In genomic region chr7:118569121-118569543, GRCm38 (mm10) we compare ENCODE assay signal across 10 mouse cellular contexts. TPM values are rescaled to one million over a fixed set of nuclear protein-coding genes. Genes with fewer than 3 reads are reported as not detected.
DNase-seq lines count a peak whose midpoint lies in the region; ATAC-seq and TF ChIP-seq lines count a peak whose summit lies in the region.
"Had no signal": no experiment of that assay in that cellular context is flagged by ENCODE, and none has a peak within 500 bp of the region (broad histone marks: within the 10 kb centered on the region; RNA-seq: fewer than 3 reads in every experiment).

No protein-coding gene starts in this region.

- peaks cover 5% of the 10 kb centered on the region; the same call in 1 of the 2 replicates for H3K9me3 ChIP-seq in forebrain, embryonic 10.5 days
- H3K9me3 ChIP-seq in intestine, postnatal 0 days (ENCODE audit: control insufficient read depth), result no peaks in the 10 kb centered on the region
- H3K9me3 ChIP-seq in liver, embryonic 11.5 days (ENCODE audit: control insufficient read depth, low read length), result no peaks in the 10 kb centered on the region
- H3K9me3 ChIP-seq: limb, embryonic 12.5 days had no signal

- H3K4me2 ChIP-seq in intestine, postnatal 0 days (replicated peaks; ENCODE audit: low read depth), result no peak overlapping the region
- H3K4me2 ChIP-seq in liver, embryonic 11.5 days, result no peak overlapping the region
- H3K4me2 ChIP-seq: limb, embryonic 12.5 days had no signal

- H3K27me3 ChIP-seq in forebrain, embryonic 10.5 days (ENCODE audit: poor library complexity, severe bottlenecking), result no peaks in the 10 kb centered on the region
- H3K27me3 ChIP-seq in intestine, postnatal 0 days (replicated peaks; ENCODE audit: control insufficient read depth, insufficient read depth, low read length), result no peaks in the 10 kb centered on the region
- no peaks in the 10 kb centered on the region for H3K27me3 ChIP-seq in liver, embryonic 11.5 days (replicated peaks; ENCODE audit: control insufficient read depth, insufficient read depth, low read length)
- H3K27me3 ChIP-seq: limb, embryonic 12.5 days had no signal

- H3K4me1 ChIP-seq in forebrain, embryonic 10.5 days, result peaks cover 22% of the 10 kb centered on the region
- no peaks in the 10 kb centered on the region for H3K4me1 ChIP-seq in intestine, postnatal 0 days (replicated peaks; ENCODE audit: control insufficient read depth, insufficient read depth, low read length)
- H3K4me1 ChIP-seq in liver, embryonic 11.5 days (replicated peaks; ENCODE audit: control insufficient read depth, insufficient read depth, low read length), result no peaks in the 10 kb centered on the region
- H3K4me1 ChIP-seq: limb, embryonic 12.5 days had no signal

- H3K27ac ChIP-seq in forebrain, embryonic 10.5 days, result peak overlapping the region; percentile 3
- H3K27ac ChIP-seq in intestine, postnatal 0 days (ENCODE audit: low read depth, low read length), result peak overlapping the region; percentile 69
- H3K27ac ChIP-seq in liver, embryonic 11.5 days (ENCODE audit: low read depth, low read length), result no peak overlapping the region
- H3K27ac ChIP-seq: limb, embryonic 12.5 days had no signal

- no peak for TF ChIP-seq CTCF in intestine, postnatal 0 days (IDR thresholded peaks at IDR 0.05; ENCODE audit: low read depth)

- no peak overlapping the region for H3K9ac ChIP-seq in intestine, postnatal 0 days (ENCODE audit: low read depth, low read length)
- H3K9ac ChIP-seq in liver, embryonic 11.5 days (ENCODE audit: low read depth, low read length), result no peak overlapping the region
- H3K9ac ChIP-seq: limb, embryonic 12.5 days had no signal

- peak; percentile 82 for ATAC-seq in intestine, postnatal 0 days
- ATAC-seq in liver, embryonic 11.5 days (replicated peaks; ENCODE audit: low FRiP score), result no peak

- WGBS in forebrain, embryonic 10.5 days, result 71% methylated on average over 6 of the region's 6 CpGs
- WGBS in intestine, postnatal 0 days, result 42% methylated on average over 6 of the region's 6 CpGs
- 82% methylated on average over 6 of the region's 6 CpGs for WGBS in liver, embryonic 11.5 days

- H3K4me3 ChIP-seq in forebrain, embryonic 10.5 days, result no peak overlapping the region
- no peak overlapping the region for H3K4me3 ChIP-seq in intestine, postnatal 0 days (ENCODE audit: low read depth, low read length)
- no peak overlapping the region for H3K4me3 ChIP-seq in liver, embryonic 11.5 days (ENCODE audit: low read depth, low read length)
- H3K4me3 ChIP-seq: limb, embryonic 12.5 days had no signal

- peak; percentile 51 to 83 for DNase-seq in layer of hippocampus, adult 8-10 months (ENCODE audit: low spot score in 2 of 2)
- DNase-seq in layer of hippocampus, postnatal 25 days (ENCODE audit: extremely low spot score in 1 of 2, low spot score in 1 of 2), result no peak
- DNase-seq in ZHBTc4 (ENCODE audit: low read depth, low spot score), result peak; percentile 76
- DNase-seq in forebrain, embryonic 10.5 days (ENCODE audit: extremely low spot score, low spot score), result no peak
- no peak for DNase-seq in adrenal gland, postnatal 36 days
- DNase-seq in adrenal gland, postnatal 10 days, result no peak
- no peak for DNase-seq in liver, embryonic 11.5 days (ENCODE audit: low spot score)
- DNase-seq: lung, postnatal 10 days had no signal

- peaks cover 32% of the 10 kb centered on the region for H3K36me3 ChIP-seq in forebrain, embryonic 10.5 days (replicated peaks)
- no peaks in the 10 kb centered on the region for H3K36me3 ChIP-seq in intestine, postnatal 0 days (ENCODE audit: control insufficient read depth, insufficient read depth)
- no peaks in the 10 kb centered on the region for H3K36me3 ChIP-seq in liver, embryonic 11.5 days (ENCODE audit: control insufficient read depth, insufficient read depth, low read length)
- H3K36me3 ChIP-seq: limb, embryonic 12.5 days had no signal

RNA-seq across cellular contexts. Expression of gene Tmc7, which starts 15.4 kb away (rescaled TPM):
- 10 to 100 TPM; 15.9 to 18.6 (median 18.0) TPM for total RNA-seq in layer of hippocampus, adult 8-10 months (2022)
- total RNA-seq in layer of hippocampus, postnatal 25 days (2021), result 10 to 100 TPM; 15.0 to 17.7 TPM
- polyA plus RNA-seq in forebrain, embryonic 10.5 days (2016; fragmentation: Nextera tagmentation; extraction: Ambion mirVana), result 6.6 and 7.1 TPM in 2 replicates
- polyA plus RNA-seq in intestine, postnatal 0 days (2015; fragmentation: Nextera tagmentation; extraction: Ambion mirVana), result 1.4 and 1.5 TPM in 2 replicates
- total RNA-seq in adrenal gland, postnatal 36 days (2021), result under 1 TPM; 0.30 to 0.40 TPM
- total RNA-seq in adrenal gland, postnatal 10 days (2021), result 1 to 10 TPM; 1.3 to 2.1 TPM
- 0.89 and 1.3 TPM in 2 replicates for polyA plus RNA-seq in liver, embryonic 11.5 days (2014; fragmentation: Nextera tagmentation; extraction: Ambion mirVana)

RNA-seq across cellular contexts. Expression of gene Tmc5, which starts 28.0 kb away (rescaled TPM):
- under 1 TPM; 0.25 to 0.94 (median 0.49) TPM for total RNA-seq in layer of hippocampus, adult 8-10 months (2022)
- total RNA-seq in layer of hippocampus, postnatal 25 days (2021), result under 1 TPM; 0.44 to 0.54 TPM
- 0.05 and 0.11 TPM in 2 replicates for polyA plus RNA-seq in forebrain, embryonic 10.5 days (2016; fragmentation: Nextera tagmentation; extraction: Ambion mirVana)
- polyA plus RNA-seq in intestine, postnatal 0 days (2015; fragmentation: Nextera tagmentation; extraction: Ambion mirVana), result 48.1 and 49.0 TPM in 2 replicates
- total RNA-seq in adrenal gland, postnatal 36 days (2021), result not detected
- under 1 TPM; 0.45 to 0.64 TPM for total RNA-seq in adrenal gland, postnatal 10 days (2021)
- polyA plus RNA-seq in liver, embryonic 11.5 days (2014; fragmentation: Nextera tagmentation; extraction: Ambion mirVana), result not detected in 2 replicates
- polyA plus RNA-seq: limb, embryonic 12.5 days had no signal

RNA-seq across cellular contexts. Expression of gene Coq7, which starts 36.0 kb away (rescaled TPM):
- total RNA-seq in layer of hippocampus, adult 8-10 months (2022), result 10 to 100 TPM; 29.6 to 40.5 (median 37.4) TPM
- 10 to 100 TPM; 33.7 to 35.9 TPM for total RNA-seq in layer of hippocampus, postnatal 25 days (2021)
- 129 and 135 TPM in 2 replicates for polyA plus RNA-seq in forebrain, embryonic 10.5 days (2016; fragmentation: Nextera tagmentation; extraction: Ambion mirVana)
- polyA plus RNA-seq in intestine, postnatal 0 days (2015; fragmentation: Nextera tagmentation; extraction: Ambion mirVana), result 123 and 139 TPM in 2 replicates
- 10 to 100 TPM; 38.3 to 40.2 TPM for total RNA-seq in adrenal gland, postnatal 36 days (2021)
- 10 to 100 TPM; 71.9 to 78.3 TPM for total RNA-seq in adrenal gland, postnatal 10 days (2021)
- 104 and 114 TPM in 2 replicates for polyA plus RNA-seq in liver, embryonic 11.5 days (2014; fragmentation: Nextera tagmentation; extraction: Ambion mirVana)

Comparison
In these comparisons a context has a peak if more than half of its experiments do, and no peak if none do; other contexts are left out.
1. DNase-seq: peak in layer of hippocampus, adult 8-10 months (2 of 2) and ZHBTc4 (single experiment); none in layer of hippocampus, postnatal 25 days (0 of 2), forebrain, embryonic 10.5 days (single experiment), adrenal gland, postnatal 36 days (0 of 2), adrenal gland, postnatal 10 days (single experiment) and liver, embryonic 11.5 days (single experiment).
2. RNA of gene Tmc7, which starts 15.4 kb away (total RNA-seq): 15.9 to 18.6 TPM in layer of hippocampus, adult 8-10 months and 15.0 to 17.7 TPM in layer of hippocampus, postnatal 25 days; 1.3 to 2.1 TPM in adrenal gland, postnatal 10 days and 0.30 to 0.40 TPM in adrenal gland, postnatal 36 days; every median in the first group is over 4 times any median in the second.